In the genomic region with DNA sequence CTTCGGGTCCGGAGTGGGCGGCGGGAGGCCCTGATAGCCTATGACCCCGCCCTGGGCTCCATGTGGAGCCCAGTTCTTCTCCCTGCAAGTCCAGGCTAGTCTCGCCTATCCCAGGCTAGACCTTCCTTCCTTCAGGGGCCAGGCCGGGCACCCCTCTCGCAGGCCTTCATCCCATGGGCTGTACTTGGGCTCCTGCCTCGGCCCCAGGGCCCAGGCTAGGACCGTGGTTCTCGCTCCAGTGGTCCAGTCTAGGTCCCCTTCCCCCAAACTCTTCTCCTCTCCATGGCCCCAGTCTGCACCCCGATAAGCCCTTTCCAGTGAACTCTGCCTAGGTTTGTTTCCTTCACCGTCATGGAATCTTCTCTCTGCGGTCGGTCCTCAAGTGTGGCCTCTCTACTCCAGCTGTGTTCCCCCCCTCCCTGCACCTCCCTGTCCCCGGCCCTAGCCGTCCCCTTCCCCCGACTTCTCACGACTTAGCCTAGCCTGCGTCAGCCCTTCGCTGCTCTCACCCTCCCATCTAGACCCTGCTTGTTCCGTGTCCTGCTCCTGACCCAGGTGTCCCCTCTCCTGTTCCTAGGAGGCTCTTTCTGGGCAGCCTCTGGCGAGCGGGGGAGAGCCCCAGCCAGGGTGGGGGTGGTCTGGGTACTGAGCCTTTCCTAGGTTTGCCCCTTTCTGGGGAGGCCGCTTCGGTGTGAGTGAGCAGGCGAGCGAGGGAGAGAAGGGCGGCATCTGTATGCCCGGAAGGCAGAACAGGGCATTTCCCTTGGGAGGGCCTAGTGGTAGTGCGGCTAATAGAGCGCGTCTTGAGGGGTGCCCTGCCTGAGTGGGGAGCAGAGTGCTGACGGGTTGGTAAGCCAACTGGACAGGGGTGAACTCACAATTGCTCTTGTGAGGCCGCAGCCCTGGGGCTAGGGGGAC, we compare ENCODE assay signal across 7 mouse cellular contexts. TPM values are rescaled to one million over a fixed set of nuclear protein-coding genes. Genes with fewer than 3 reads are reported as not detected.
A peak's percentile ranks its signal among the peaks of the same experiment; 100 is the strongest.
DNase-seq lines count a peak whose midpoint lies in the region; ATAC-seq and TF ChIP-seq lines count a peak whose summit lies in the region.

No protein-coding gene starts in this region.

- peak overlapping the region; percentile 82 for H3K4me2 ChIP-seq in hindbrain, postnatal 0 days (ENCODE audit: low read depth, low read length)
- H3K4me2 ChIP-seq in stomach, embryonic 15.5 days: peak overlapping the region; percentile 78

- 4% methylated on average over 35 of the region's 35 CpGs for WGBS in hindbrain, postnatal 0 days
- WGBS in stomach, embryonic 15.5 days: 4% methylated on average over 35 of the region's 35 CpGs

- no peaks in the 10 kb centered on the region for H3K36me3 ChIP-seq in hindbrain, postnatal 0 days (ENCODE audit: insufficient read depth, low read length)
- peaks cover 54% of the 10 kb centered on the region for H3K36me3 ChIP-seq in megakaryocyte, embryonic 14.5 days (replicated peaks; ENCODE audit: low read length)
- no peaks in the 10 kb centered on the region for H3K36me3 ChIP-seq in stomach, embryonic 15.5 days

- no peaks in the 10 kb centered on the region for H3K9me3 ChIP-seq in hindbrain, postnatal 0 days (ENCODE audit: low read length)
- H3K9me3 ChIP-seq in megakaryocyte, embryonic 14.5 days: no peaks in the 10 kb centered on the region
- no peaks in the 10 kb centered on the region for H3K9me3 ChIP-seq in stomach, embryonic 15.5 days

- DNase-seq in urinary bladder, postnatal 14 days (ENCODE audit: low spot score): peak; percentile 24
- no peak for DNase-seq in urinary bladder, adult 18-20 months (ENCODE audit: low spot score in 2 of 2)
- DNase-seq in embryo, embryonic 10 days (ENCODE audit: low spot score): peak; percentile 35
- peak; percentile 21 for DNase-seq in hindbrain, postnatal 0 days (ENCODE audit: low spot score)
- no peak for DNase-seq in layer of hippocampus, postnatal 25 days (ENCODE audit: extremely low spot score in 1 of 2, low spot score in 1 of 2)

- peak overlapping the region; percentile 94 for H3K9ac ChIP-seq in hindbrain, postnatal 0 days (replicated peaks; ENCODE audit: low read length)
- peak overlapping the region; percentile 94 for H3K9ac ChIP-seq in stomach, embryonic 15.5 days

- no peak for TF ChIP-seq CTCF in hindbrain, postnatal 0 days (IDR thresholded peaks at IDR 0.05; ENCODE audit: low read depth)

- peaks cover 17% of the 10 kb centered on the region for H3K4me1 ChIP-seq in hindbrain, postnatal 0 days (ENCODE audit: insufficient read depth, low read length)
- peaks cover 81% of the 10 kb centered on the region for H3K4me1 ChIP-seq in megakaryocyte, embryonic 14.5 days
- peaks cover 58% of the 10 kb centered on the region for H3K4me1 ChIP-seq in stomach, embryonic 15.5 days

- no peaks in the 10 kb centered on the region for H3K27me3 ChIP-seq in hindbrain, postnatal 0 days (ENCODE audit: insufficient read depth, low read length)
- H3K27me3 ChIP-seq in megakaryocyte, embryonic 14.5 days (replicated peaks): no peaks in the 10 kb centered on the region
- no peaks in the 10 kb centered on the region for H3K27me3 ChIP-seq in stomach, embryonic 15.5 days (replicated peaks)

- peak; percentile 15 for ATAC-seq in hindbrain, postnatal 0 days
- ATAC-seq in stomach, embryonic 15.5 days (ENCODE audit: insufficient read depth, low FRiP score, low read depth): peak; percentile 9; the same call in 1 of the 2 replicates

- peak overlapping the region; percentile 98 for H3K4me3 ChIP-seq in hindbrain, postnatal 0 days (ENCODE audit: low read length)
- peak overlapping the region; percentile 98 for H3K4me3 ChIP-seq in megakaryocyte, embryonic 14.5 days (replicated peaks)
- peak overlapping the region; percentile 96 for H3K4me3 ChIP-seq in stomach, embryonic 15.5 days (replicated peaks)

- peak overlapping the region; percentile 85 for H3K27ac ChIP-seq in hindbrain, postnatal 0 days
- H3K27ac ChIP-seq in stomach, embryonic 15.5 days: peak overlapping the region; percentile 85

RNA-seq across cellular contexts. Expression of a gene that starts 0.7 kb away (rescaled TPM):
- 86.6 and 88.5 TPM in 2 replicates for total RNA-seq in hindbrain, postnatal 0 days (2014; rRNA removed)
- polyA plus RNA-seq in hindbrain, postnatal 0 days (2015; fragmentation: Nextera tagmentation; extraction: Ambion mirVana): 310 and 315 TPM in 2 replicates
- 104 and 238 TPM in 2 replicates for polyA plus RNA-seq in megakaryocyte, embryonic 14.5 days (2012; ENCODE audit: insufficient read depth, low replicate concordance)
- 375 and 416 TPM in 2 replicates for polyA plus RNA-seq in stomach, embryonic 15.5 days (2015; fragmentation: Nextera tagmentation; extraction: Ambion mirVana)
- 100 to 1,000 TPM; 444 to 476 TPM for total RNA-seq in layer of hippocampus, postnatal 25 days (2021)

Comparison
In these comparisons a context has a peak if more than half of its experiments do, and no peak if none do; other contexts are left out.
1. DNase-seq: peak in urinary bladder, postnatal 14 days (single experiment), embryo, embryonic 10 days (single experiment) and hindbrain, postnatal 0 days (single experiment); none in urinary bladder, adult 18-20 months (0 of 2) and layer of hippocampus, postnatal 25 days (0 of 2).
2. Peak in every context shown above with its lines, with median percentiles within 50 percentile points of each other: H3K4me3 ChIP-seq.